Mouse (Mus musculus) v-Abl transformed pro-B cells (cell line): ENCODE measurements around the gene Ston1.

ENCODE experiments used
- in situ Hi-C, 2 experiments: fragments of 400-800 bp; cut with MboI; formaldehyde crosslinking; loops; one replicate each; pipeline ENCODE4 v1.15.1; 2025; ENCODE audit not compliant: unreplicated experiment in 2 of 2

Gene Ston1

DNA sequence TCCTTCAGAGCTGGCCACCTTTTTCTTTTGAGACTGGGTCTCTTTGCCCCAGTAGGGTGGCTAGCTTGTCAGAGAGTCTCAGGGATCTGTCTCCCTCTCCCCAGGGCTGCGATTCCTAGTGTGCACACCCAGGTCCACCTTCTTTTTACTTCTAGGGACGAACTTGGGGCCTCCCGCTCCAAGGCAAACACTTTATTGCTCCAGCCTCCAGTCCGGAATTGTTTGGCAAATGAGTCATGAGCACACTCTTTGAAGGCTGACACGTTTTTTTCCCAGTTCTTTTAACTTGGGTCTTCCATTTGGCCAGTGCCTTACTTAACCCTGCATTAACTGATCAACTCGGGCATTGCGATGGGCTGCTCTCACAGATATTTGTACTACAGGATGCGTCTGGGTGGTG, 14.1 kb upstream of the Ston1 start:
- in situ Hi-C loops = no loop called here

DNA sequence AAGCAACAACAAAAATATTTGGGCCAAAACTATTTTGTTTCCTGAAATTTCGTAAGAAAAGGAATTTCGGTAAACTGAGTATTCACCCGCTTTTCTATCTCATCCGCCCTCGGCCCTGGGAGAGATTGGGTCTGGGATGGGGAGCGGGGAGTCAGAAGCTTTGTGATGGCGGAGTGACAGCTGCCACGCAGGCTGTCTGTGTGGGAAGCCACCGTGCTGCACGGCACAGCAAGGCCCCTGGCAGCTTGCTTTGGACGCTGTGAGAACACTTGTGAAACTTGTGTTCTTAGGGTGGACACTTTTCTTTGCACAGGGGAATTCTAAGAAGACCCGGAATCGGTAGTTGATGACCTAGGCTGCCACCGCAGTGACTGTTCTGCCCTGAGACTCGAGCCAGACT, 10.1 kb upstream of the Ston1 start:
- in situ Hi-C loops = no loop called here

- in situ Hi-C loops = no loop called here
Observed at GRCm38 (mm10) chr17:88588228-88588627, 9.3 kb upstream of the Ston1 start.

DNA sequence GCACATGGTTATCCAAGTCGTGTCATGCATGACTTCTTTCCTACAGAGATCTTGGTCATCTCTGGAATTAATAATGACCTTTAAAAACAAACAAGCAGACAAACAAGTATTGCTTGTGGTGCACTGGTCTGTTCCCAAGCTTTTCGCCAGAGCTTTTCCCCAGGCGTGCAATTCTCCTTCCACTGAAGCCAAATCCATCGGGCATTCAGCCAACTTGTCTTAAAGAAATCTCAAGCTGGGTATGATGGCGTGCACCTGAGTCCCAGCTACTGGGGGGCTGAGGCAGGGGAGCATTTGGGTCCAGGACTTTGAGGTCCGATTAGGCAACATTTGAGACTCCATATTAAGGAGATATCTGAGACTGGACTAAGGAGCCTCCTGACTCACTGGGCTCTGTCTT, 7.2 kb upstream of the Ston1 start:
- in situ Hi-C loops = no loop called here

GRCm38 (mm10) chr17:88595071-88595470, 2.4 kb upstream of the Ston1 start:
- in situ Hi-C loops = no loop called here

GRCm38 (mm10) chr17:88596068-88596467, 1.4 kb upstream of the Ston1 start:
- in situ Hi-C loops = no loop called here

- in situ Hi-C loops = no loop called here
Observed at GRCm38 (mm10) chr17:88596544-88597221, 801 bp upstream of the Ston1 start.

- in situ Hi-C loops = no loop called here
Observed at GRCm38 (mm10) chr17:88598056-88598420, 554 bp downstream of the Ston1 start.

DNA sequence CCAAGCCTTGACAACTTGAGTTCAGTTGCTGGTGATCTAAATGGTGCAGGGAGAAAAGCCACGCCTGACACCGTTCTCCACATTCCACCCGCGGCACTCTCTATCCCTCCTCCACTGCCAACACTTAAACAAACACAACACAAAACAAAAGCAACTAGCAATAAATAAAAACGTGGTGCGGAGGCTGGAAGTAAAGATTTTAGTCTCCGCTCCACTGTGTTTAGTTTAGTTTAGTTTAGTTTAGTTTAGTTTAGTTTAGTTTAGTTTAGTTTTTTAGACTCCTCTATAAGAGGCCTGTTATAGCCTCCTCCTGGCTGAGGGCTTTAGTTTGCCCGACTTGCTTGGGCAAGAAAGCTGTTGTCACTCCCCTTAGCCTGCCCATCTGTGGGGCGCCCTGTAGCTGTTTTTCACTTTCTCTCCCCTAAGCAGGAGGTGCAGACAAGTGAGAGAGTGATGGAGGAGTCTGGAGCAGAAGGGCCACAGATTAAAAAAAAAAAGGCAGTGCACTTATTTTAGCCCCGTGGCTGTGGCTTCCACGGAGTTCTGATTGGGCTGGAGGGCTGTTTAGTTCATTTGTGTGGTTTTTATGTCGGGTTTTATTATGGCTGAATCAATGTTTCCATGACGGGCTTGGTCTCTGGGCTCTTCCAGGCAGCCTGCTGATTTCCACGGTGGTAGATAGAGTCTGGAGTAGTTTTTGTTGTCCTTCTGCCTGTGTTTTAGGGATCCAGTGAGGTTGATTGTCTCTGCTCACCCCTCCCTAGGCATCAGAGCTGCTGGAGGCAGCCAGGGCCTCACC, 1.3 kb downstream of the Ston1 start:
- in situ Hi-C loops = no loop called here

- in situ Hi-C loops = no loop called here
Observed at GRCm38 (mm10) chr17:88600492-88601026, 3.1 kb downstream of the Ston1 start.

- in situ Hi-C loops = no loop called here
Observed at GRCm38 (mm10) chr17:88603943-88604342, 6.5 kb downstream of the Ston1 start.

- in situ Hi-C loops = no loop called here
Observed at GRCm38 (mm10) chr17:88606056-88606455, 8.6 kb downstream of the Ston1 start.

DNA sequence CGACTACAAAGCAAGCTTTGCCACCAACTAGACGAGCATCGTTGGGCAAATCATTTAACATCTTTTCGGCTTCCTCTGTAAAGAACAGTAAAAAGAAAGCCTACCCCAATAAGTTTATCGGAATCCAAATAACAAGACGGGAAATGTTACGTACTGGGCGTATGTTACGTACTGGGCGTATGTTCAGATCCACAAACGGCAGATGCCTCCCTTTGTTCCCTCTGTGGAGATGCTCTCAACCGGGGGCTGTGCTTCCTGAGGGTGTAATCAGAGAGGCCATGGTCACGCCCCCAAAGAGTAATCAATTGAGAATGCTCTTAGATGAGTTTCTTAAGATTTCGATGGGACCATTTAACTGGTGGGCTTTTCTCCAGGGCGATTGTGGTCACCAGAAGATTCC, 11.9 kb downstream of the Ston1 start:
- in situ Hi-C loops = no loop called here

- in situ Hi-C loops = no loop called here
Observed at GRCm38 (mm10) chr17:88611057-88611456, 13.6 kb downstream of the Ston1 start.

- in situ Hi-C loops = no loop called here
Observed at GRCm38 (mm10) chr17:88613172-88613571, 15.7 kb downstream of the Ston1 start.

DNA sequence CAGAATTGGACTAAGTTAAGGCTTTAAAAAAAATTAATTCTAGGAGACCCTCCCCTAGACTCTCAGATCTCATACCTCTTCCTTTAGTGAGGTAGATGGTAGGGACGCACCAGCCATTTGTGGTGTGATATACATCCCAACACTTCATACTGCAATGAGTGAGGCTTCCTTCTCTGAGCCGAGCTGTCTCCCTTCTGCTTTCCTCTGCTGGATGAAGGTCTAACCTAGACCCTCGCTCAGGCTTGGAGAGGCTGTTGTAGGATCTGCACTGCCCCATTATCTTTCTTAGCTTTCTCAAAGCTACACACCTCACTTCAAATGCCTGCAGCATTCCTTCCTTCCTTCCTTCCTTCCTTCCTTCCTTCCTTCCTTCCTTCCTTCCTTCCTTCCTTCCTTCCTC, 16.2 kb downstream of the Ston1 start:
- in situ Hi-C loops = no loop called here

DNA sequence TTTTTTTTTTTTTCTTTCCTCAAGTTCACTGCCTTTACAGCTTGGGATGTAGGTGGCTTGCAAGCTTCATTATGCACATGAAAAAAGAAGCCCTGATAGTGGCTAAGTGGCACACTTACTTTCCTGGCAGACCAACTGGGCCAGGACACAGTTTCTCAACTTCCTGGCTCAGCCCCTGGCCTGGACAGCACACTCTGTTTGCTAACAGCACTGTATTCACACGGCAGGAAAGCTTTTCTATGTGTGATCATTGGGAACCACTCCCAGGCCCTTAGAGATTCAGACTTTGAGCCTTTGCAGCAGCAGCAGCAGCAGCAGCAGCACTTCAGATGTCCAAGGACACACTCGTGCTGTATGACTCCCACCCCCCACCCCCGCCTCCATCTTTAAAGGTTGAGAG, 16.8 kb downstream of the Ston1 start:
- in situ Hi-C loops = no loop called here

- in situ Hi-C loops = no loop called here
Observed at GRCm38 (mm10) chr17:88614733-88615132, 17.2 kb downstream of the Ston1 start.

DNA sequence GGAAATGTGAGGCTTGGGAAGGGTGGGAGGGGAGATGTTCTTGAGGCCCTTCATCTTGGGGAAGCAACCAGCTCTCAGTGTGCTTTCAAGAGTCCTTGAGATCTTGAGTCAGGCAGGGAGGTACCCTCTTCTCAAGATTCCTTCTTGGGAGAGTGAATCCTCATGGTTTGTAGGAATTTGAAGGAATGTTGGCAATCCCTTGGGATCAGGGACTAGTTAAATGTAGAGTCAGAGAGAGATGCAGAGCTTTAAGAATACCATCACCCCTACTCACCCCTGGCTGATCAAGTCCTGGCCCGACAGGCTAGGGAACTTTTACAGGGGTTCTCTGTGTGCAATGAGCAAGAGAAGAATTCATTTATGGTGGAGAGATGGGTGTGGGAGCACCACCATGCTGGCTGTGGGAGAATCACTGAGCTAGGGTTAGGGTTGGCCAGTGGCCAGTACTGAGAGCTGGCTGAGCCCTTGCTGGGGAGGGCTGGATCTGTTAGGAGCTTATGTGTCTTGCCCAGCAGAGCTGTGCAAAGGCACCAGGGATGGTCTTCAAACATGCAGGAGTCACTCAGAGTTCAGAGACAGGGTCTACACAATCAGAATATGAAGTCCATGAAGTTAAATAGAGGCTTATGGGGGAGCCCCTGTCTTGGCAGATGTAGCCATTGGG, 18.1 kb downstream of the Ston1 start:
- in situ Hi-C loops = no loop called here

- in situ Hi-C loops = no loop called here
Observed at GRCm38 (mm10) chr17:88620935-88621334, 23.5 kb downstream of the Ston1 start.

GRCm38 (mm10) chr17:88621374-88621773, 23.9 kb downstream of the Ston1 start:
- in situ Hi-C loops = no loop called here
